Mouse (Mus musculus): ENCODE measurements around the gene Hyou1.

GRCm38 (mm10) chr9:44351396-44351795 is 27.9 kb upstream of the Hyou1 start:
- TF ChIP-seq CTCF (IDR thresholded peaks at IDR 0.05; ENCODE audit: low read depth, low read length), result no peak
- no peak for TF ChIP-seq POLR2A (IDR thresholded peaks at IDR 0.05; ENCODE audit: borderline replicate concordance, low read depth, low read length)
